Mouse (Mus musculus) monocyte, adult 2 months (primary cell): Measurements from ENCODE around the gene Igfals.
A peak's percentile ranks its signal among the peaks of the same experiment; 100 is the strongest.

Experiments
- DNase-seq, 2 experiments: peaks; one replicate each; pipeline ENCODE4 v3.0.0; 2022; ENCODE audit warnings: low spot score in 2 of 2, low read depth in 1 of 2

The Igfals gene

DNA sequence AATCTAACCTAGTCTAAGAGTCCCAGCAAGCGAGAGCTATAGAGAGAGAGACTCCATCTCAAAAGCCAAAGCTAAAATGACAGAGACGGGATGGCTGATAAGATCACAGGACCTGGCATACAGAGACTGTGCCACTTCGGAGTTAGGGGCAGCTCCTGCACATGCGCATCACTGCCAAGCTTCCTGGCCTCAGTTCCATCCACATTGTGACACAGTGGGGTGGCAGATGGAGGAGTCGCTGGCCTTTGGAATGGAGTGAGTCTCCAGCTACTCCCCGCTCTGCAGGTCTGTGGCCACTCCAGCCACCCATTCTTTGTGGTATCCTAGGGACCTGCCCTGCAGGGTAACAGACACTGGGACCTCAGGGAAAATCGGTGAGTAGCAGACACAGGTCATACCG lies at the start of gene Igfals:
Gene Igfals (plus strand): TSS at position 222 of the 400 bp plus-strand sequence.
- no peak for DNase-seq

DNA sequence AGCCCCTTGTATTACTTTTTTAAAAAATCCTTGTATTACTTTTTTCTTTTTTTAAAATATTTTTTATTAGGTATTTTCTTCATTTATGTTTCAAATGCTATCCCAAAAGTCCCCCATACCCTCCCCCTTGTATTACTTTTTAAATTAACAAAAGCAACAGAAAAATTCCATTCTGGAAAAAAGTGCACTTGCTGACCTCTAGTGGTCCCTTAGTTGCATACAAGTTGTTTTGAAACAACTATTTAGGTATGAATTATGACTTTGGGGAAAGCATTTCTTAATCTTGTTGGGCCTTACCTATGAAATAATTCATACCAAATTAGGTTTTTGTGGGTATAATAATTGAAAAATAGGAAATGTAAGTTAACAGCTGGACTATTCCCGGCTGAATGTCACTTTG lies 48.3 kb upstream of the Igfals start:
- no peak for DNase-seq

DNA sequence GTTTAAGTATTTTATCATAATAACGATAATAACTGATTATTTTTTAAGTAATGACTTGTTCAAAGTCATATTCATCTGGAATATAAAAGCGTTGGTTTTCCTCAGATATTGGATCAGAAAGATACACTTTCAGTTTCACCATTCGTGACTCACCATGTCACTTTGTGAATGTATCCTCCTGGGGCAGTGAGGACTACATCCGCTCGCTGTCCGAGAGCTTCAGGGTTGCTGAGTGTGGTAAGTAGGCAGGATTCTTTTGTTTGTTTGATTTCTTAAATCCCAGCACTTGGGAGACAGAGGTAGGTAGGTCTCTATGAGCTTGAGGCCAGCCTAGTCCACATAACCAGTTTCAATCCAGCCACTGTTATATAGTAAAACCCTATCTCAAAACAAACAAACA lies 47.6 kb upstream of the Igfals start:
- no peak for DNase-seq

DNA sequence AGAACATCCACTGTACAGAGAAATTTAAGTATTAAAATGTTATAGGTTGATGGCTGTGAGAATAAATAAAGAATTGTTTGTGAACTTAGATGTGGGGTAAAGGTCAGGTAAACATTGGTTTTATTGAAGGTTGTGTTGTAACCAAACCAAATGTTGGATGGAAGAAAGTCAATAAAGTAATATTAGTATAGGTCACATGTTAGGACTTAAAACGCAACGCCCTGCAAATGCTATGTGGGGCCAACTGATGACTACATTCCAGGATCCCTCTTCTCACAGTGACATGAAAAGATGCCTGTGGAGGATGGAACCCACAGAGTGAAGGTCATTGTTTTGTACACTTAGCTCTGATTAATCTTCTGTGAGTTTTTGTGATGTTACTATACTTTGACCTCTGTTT lies 46.3 kb upstream of the Igfals start:
- DNase-seq: no peak

DNA sequence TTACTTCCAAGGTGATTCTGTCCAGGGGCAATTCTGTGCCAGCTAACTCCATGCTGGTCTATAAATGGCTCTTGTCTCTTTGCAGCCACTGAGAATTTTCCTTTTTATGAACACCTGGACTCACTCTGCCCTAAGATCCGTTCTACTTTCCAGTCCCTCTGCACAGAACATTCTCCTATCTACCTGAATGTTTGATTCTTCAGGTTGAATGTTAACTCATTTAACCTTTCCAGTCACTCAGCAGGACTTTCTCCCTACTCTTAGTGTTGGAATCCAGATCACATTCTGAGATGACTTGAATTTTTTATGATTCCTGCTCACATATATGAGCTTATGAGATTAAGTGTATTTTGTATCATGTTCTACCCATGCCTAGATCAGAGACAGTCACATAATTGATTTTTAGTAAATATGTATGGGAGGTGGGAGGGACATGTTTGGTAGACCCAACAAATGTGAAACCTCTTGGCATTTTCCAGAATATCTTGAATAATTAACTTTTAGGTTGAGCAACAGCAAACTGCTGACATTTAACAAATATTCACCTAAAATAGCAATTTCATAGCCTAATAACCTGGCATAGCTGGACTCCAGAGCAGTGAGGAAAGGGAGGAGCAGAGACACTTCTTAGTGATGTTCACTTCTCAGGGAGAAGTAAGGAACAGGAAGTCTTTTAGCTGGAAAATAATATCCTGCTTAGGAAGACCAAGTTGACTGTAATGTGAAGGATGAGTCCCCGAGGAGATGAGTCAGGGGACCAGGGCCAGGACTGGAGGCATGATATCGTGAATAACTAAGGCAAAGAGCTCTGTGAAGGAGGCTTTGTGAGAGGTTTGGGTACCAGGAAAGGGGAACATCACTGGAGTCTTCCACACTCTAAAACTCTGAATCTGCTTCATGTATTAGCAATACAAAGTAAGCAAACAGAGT lies 44.2 kb upstream of the Igfals start:
- no peak for DNase-seq

DNA sequence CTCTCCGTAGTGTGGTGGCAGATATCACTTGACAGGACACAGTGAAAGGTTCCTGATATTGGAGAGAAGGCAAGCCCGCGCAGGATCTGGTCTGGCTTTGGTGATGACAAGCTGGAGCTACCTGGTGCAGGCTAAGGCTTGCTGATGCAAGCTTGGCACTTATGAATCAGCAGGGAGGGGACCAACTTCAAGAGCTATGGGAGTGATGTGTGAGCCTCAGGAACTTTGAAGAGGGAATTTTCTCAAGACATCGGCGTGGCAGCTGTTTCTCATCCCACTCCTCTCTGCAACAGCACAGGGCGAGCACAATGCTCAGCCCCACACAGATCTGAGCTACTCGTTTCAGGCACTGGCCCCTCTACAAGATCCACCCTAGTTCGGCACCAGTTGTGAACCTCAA lies 26.0 kb upstream of the Igfals start, which contains the start of gene Hagh:
Gene Hagh (plus strand): TSS at position 302 of the 400 bp plus-strand sequence.
- DNase-seq: no peak

DNA sequence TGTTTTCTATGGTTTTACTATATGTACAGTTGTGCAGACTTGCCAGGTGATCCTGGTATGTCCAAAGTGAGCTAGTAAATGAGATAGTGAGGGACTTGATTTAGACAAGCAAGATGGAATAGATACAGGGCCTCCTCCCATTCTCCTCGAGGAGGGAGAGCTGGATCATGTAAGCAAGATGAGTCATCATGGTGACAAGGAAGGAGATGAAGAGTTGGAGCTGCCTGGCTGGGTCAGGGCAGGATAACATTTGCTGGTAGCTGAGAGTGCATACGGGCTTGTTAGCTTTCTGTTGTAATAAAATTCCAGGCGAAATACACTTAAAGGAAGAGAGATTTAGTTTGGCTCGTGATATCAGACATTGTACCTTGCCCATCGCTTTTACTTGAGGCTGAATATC lies 25.5 kb upstream of the Igfals start:
- no peak for DNase-seq

DNA sequence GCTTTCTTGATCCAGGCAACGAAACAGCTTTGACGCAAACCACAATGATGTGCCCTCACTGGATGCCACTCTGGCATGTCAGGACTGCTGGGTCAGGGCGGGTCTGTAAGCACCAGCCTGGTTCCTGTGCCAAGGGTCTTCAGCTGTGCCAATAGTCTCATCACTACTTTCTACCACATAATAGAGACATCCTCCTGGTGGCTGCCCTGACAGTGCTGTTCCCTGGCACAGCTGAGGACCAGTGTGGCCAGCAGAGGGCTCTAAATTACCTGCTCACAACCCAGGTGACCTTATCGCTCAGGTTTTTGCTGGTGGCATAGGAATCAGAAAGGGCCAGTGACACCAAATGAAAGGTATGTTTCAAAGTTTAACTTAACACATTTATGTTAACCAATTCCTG lies 24.7 kb upstream of the Igfals start:
- DNase-seq: no peak

DNA sequence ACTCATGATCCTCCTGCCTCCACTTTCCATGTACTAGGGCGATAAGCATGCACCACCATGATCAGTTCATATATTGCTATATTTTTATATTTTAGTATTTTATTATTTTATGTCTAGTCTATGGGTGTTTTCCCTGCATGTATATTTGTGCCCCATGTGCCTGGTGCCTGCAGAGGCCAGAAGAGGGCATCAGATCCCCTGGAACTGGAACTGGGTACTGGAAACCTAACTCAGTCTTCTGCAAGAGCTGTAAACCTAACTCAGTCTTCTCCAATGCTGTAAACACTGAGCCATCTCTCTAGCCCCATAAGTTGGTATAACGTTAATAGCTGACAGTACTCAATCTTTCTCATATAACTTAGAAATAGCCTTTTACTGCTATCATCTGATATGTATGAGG lies 23.2 kb upstream of the Igfals start:
- no peak for DNase-seq

DNA sequence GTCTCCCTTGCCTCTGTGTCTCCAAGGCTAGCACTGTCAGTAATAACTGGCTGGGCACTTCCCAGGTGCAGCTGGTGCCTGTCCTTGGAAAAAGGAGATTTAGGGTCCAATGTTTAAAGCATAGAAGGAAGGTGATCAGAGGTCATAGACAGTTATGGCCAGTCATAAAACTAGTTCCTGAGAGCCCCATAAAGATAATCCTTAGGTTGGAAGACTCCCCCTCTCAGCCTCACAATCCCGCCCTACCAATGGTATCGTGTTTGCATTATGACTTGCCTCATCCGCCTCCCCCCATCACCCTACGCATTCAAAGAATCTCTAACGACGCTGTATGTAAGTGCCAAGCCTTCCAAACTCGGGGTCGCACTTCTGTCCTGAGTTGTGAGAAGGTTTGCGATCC lies 21.3 kb upstream of the Igfals start:
- DNase-seq: no peak

DNA sequence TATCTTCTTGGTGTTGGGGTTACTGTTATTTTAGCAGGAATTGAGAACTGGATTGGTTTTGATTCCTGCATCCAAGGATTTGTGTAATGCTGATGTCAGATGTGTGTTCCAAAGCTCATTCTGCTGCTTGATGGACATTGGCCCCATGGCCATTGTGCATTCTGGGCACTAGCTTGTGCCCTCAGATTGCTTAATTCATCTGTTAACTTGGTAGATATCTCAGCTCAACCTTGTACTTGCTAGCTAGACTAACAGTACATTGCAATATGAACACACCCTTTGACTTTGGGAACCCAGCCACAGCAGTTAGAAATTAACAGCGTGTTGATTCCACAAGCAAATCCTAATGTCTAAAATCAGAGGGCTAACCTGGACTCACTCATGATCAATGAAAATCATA lies 18.4 kb upstream of the Igfals start:
- no peak for DNase-seq

DNA sequence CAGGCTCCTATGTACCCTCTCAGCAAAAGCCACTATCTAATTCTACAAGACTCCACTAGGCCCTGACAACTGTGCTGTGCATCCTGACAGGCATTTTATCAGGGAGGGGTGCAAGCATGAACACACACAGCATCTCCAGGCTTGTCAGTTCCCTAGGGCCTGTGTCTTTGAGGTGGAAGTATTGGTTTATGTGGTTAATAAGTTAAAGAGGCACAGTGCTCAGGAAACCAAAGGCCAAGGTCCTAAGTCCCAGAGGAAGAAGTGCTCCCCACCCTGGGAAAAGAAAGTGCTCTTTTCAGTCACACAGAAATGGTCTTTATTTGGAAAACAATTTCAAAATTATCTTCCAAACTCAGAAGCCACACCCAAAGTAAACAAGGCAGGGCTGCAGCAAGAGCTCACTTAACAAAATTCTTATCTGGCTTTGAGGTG lies 17.2 kb upstream of the Igfals start:
- no peak for DNase-seq

DNA sequence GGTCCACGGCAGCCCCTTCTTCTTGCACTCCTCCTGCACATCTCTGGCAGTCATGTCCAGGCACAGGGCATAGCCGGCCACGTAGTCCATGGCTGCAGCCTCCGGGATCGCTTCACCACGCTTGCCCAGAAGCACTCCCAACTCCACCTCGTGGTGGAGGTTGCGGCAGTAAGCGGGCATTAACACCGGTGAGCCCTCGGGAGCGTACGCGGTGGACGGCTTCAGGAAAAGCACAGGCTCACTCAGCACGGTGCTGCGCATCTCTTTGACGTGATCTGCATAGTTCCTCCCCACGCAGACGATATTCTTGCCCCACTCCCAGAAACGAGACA lies 16.1 kb upstream of the Igfals start:
- no peak for DNase-seq

DNA sequence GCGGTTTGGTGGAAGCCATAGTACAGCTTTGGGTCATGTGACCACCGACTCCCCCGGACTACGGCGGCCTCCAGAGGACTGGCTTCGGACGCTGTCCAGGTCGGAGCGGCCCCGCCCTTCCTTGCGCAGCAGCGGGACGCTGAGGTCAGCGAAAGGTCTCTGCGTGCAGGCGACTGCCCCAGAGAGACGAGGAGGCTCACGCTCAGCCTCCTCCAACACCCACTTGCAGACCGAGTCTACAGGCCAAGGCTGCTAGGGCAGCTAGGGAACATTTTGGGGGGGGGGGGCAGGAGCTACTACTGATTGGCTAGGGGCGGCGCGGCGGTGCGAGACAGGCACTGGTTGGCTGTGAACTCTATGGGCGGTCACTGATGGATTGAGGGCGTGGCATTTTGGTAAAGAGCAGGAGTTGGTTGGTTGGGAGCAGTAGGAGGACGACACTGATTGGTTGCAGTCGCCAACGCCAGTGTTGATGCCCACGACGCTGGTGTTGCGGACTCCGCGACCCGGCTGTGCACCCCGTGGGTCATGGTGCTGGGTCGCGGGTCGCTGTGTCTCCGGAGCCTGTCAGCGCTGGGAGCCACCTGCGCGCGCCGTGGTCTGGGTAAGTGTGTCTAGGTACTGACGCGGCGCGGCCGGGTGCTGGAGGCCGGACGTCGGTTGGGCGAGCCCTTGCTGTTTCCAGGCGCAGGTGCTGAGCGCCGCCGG lies 15.6 kb upstream of the Igfals start, which contains the start of gene Fahd1:
Gene Fahd1 (minus strand): TSS at position 300 of the 708 bp plus-strand sequence.
- DNase-seq: peak; percentile 86 to 88

DNA sequence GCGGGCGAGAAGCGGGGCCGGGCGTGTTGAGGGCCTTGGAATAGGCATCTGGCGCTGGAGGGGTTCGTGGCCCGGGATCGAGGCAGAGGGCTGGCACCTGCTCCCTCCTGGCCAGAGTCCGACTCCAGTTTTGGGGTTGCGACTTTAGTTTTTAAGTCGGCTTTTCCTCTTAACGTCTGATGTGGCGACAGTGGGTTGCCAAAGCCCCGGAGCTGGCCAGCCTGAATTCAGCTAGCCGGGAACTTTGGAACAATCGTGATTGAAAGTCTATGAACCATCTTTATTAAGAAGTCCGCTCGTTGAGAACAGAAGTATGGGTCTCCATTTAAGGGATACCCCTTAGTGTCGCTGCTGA lies 15.0 kb upstream of the Igfals start:
- no peak for DNase-seq

DNA sequence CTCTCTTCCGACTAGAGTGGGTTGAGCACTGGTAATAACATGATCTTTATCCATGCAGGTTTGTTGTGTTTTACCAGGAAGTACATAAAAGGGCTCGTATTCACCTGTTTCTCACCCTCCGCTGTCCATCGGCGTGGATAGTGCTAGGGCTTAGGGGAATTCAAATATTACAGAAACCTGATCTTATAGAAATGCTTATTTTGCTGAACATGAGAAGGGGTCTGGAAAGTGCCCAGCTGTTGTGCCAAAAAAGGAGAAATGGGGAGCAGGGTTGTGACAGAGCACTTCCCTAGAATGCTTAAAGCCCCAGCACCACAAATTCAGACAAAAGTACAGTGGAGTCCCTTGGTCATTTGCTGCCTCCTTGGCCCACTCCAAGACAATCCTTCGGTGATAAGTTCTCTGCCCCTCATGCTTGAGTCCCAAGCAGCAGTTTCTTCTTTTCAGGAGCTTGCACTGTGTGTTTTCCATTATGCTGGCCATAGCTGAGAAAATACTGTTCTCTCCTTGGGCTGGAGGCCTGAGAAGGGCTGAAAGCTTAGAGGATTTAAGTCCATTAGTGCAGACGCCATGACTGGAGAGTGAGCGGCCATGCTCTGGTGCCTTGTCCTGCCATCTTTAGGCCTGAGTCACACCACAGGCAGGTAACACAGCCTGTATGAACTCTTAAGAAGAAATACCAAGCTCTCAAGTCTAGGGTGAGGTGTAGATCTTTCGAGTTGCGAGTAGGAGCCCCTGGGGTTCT lies 14.2 kb upstream of the Igfals start:
- peak in 1 of 2 experiments; percentile 18 for DNase-seq

DNA sequence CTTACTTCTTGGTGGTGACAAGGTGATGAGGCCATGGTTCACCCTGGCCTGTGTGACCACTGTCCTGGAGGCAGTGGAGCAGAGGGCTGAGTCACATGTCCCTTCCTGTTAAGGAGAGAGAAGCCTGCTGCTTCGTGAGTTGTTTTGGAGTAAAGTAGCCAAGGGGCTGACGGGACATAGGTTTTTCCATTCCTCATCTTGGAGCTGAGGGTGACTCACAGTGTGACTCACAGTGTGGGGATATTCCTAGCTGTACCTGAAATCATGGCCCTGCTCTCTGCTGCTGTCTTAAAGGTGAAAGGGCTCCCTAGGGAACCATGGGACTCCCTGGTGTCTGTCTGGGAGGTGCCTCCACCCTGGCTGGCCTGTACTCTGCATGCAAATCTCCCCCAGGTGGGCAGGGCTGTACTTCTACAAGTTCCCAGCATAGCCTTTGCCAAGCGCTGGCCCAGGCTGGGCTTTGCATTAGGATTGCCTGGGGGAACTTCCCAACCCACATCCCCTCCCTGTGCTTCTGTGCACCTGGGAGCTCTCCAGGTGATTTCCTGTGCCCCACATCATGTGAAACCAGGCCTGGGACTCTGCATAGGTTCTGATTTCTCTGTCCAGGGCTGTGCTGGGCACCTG lies 9.8 kb upstream of the Igfals start:
- no peak for DNase-seq

DNA sequence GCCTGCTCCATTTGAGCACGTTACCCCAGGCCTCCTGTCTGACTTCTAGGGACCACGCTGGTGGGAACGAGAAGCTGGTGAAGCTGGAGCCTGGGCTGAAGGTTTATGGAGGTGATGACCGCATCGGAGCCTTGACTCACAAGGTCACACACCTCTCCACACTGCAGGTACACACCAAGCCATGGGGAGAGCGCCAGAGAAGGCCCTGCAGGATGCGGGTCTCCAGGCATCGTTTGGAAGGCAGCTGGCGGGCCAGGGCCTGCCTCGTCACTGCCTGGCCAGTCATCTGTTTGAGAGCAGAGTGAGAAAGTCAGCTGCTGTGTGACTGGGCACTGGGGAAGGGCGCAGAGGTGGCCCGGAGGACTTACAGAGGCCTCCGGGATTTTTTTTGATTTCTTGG lies 9.2 kb upstream of the Igfals start:
- no peak for DNase-seq

DNA sequence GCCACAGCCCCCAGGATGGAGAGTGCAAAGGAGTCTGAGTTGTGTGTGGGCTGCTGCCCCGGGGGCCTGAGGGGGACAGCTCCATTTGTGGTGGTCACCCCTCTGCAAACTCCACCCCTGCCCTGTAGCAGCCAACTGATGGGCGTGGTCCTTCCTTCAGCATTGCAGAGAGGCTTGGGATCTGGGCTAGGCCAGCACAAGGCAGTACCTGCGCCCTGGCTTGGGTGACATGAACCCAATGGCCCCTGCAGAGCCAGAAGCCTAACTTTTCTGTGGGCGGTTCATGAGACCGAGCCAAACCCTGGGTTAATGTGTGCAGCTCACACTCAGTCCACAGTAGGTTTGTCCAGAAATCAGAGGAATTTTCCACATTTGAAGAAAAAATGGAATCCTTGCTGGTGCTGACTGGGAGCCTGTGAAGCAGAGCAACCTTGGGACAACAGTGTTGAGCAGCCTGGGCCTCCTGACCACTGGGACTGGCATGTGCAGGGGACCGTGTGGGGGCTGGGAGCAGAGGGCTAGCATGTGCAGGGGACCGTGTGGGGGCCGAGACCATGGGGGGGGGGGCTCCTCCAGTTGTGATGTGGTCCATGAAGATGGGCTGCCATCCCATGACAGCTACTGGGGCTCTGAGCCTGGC lies 7.8 kb upstream of the Igfals start:
- DNase-seq: no peak

DNA sequence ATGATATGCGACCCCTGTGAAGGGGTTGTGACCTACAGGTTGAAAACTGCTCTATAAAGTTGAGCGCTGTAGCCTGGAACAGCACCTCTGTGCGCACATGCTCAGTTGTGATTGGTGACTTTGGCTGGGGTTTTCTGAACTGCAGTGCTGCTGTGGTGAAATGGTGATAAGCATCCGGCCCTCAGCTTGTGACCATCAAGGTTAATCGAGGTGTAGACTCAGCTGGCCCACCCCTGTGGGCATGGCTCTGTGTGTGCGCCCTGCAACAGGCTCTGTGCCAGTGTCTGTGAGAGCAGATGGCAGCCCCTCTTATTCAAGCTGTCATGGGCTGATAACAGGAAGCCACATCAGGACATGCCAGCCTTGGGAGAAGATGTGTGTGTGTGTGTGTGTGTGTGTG lies 6.8 kb upstream of the Igfals start:
- DNase-seq: no peak

DNA sequence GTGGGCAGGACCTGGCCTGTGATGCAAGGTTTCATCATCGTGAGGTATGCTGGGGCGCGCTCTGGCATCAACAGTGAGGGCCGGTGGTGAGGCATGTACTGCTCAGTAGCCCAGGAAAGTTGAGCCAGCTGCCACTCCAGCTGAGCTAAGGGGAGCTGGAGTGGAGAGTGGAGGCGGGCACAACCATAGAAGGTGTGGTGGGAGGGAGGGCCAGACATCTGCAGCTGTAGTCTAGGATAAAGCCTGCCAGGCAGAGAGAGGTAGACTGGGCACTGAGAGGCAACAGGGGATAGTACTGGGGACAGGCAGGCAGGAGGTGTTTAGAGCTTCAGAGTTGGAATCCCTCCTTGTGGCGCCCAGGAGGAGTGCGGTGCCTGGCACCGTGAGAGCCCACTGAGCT lies 5.7 kb upstream of the Igfals start:
- no peak for DNase-seq
